Mouse (Mus musculus) left cerebral cortex, postnatal 14 days (tissue): ENCODE measurements at regions not wholly inside any gene's neighbourhood (a gene's known extent, or its start where the extent isn't known, plus 50 kb on each side); places are given as distances from the start of the nearest gene placed in this dataset.

Experiments
- DNase-seq, 2 experiments: peaks; one replicate each; pipeline ENCODE4 v3.0.0; 2021 to 2022; ENCODE audit warnings: low spot score in 2 of 2, mixed read lengths in 1 of 2
- intact Hi-C: fragments of 180-260 bp; cut with DNase I; formaldehyde crosslinking; loops from one replicate; pipeline ENCODE4 v1.15.1; 2025

GRCm38 (mm10) chr7:88960190-88960589 is 443.8 kb downstream of the Tmem135 start:
- intact Hi-C loops: no loop called here
- no peak for DNase-seq

- no peak for DNase-seq
- intact Hi-C loops: no loop called here
Observed at GRCm38 (mm10) chr7:88959332-88960124, 444.5 kb downstream of the Tmem135 start.

GRCm38 (mm10) chr7:88954978-88955377 is 449.0 kb downstream of the Tmem135 start:
- intact Hi-C loops: no loop called here
- DNase-seq: peak; percentile 15 to 23

GRCm38 (mm10) chr7:88945338-88945737 is 458.7 kb downstream of the Tmem135 start:
- intact Hi-C loops: no loop called here
- no peak for DNase-seq

- DNase-seq: no peak
- intact Hi-C loops: no loop called here
Observed at GRCm38 (mm10) chr7:88944936-88945335, 459.1 kb downstream of the Tmem135 start.

GRCm38 (mm10) chr7:88941246-88941910 is 462.6 kb downstream of the Tmem135 start:
- intact Hi-C loops: no loop called here
- no peak for DNase-seq

- intact Hi-C loops: no loop called here
- no peak for DNase-seq
Observed at GRCm38 (mm10) chr7:88940196-88940595, 463.8 kb downstream of the Tmem135 start.

GRCm38 (mm10) chr7:88928245-88928795 is 475.7 kb downstream of the Tmem135 start:
- intact Hi-C loops: no loop called here
- DNase-seq: no peak
